Mouse (Mus musculus): Measurements from ENCODE around the gene Nudt14. TPM values are rescaled to one million over a fixed set of nuclear protein-coding genes. Genes with fewer than 3 reads are reported as not detected.

The Nudt14 gene
- total and polyA plus RNA-seq, 2 experiments = 21.2 to 29.3 TPM

GRCm38 (mm10) chr12:112982031-112982430 lies 40.1 kb upstream of the Nudt14 start:
- no peak for DNase-seq (ENCODE audit: extremely low read depth, low read depth, low spot score)
- H3K79me2 ChIP-seq (ENCODE audit: control insufficient read depth, insufficient read depth, low read length) = peaks cover 2% of the 10 kb centered on the region; the same call in 1 of the 2 replicates
- H3K4me1 ChIP-seq (ENCODE audit: control insufficient read depth, insufficient read depth, low read length) = peaks cover 6% of the 10 kb centered on the region
- H3K27ac ChIP-seq (replicated peaks; ENCODE audit: insufficient read depth, low read depth, low read length) = no peak overlapping the region
- H3K36me3 ChIP-seq (ENCODE audit: control insufficient read depth, insufficient read depth, low read length) = peaks cover 18% of the 10 kb centered on the region
- TF ChIP-seq CTCF (IDR thresholded peaks at IDR 0.05; ENCODE audit: low read depth, low read length) = no peak
- no peak for TF ChIP-seq POLR2A (IDR thresholded peaks at IDR 0.05; ENCODE audit: extremely low read depth, insufficient read depth, low read length)
- H3K9ac ChIP-seq (ENCODE audit: low read depth, low read length) = no peak overlapping the region
- no peak overlapping the region for H3K4me3 ChIP-seq (ENCODE audit: insufficient read depth, low read depth, low read length)
- 87% methylated on average over 2 of the region's 2 CpGs for WGBS
- no peaks in the 10 kb centered on the region for H3K27me3 ChIP-seq (ENCODE audit: control insufficient read depth, insufficient read depth, low read length)

- no peaks in the 10 kb centered on the region for H3K27me3 ChIP-seq (ENCODE audit: control insufficient read depth, insufficient read depth, low read length)
- TF ChIP-seq CTCF (IDR thresholded peaks at IDR 0.05; ENCODE audit: low read depth, low read length) = no peak
- no peak for TF ChIP-seq POLR2A (IDR thresholded peaks at IDR 0.05; ENCODE audit: extremely low read depth, insufficient read depth, low read length)
- H3K9ac ChIP-seq (ENCODE audit: low read depth, low read length) = peak overlapping the region; percentile 91
- H3K27ac ChIP-seq (replicated peaks; ENCODE audit: insufficient read depth, low read depth, low read length) = peak overlapping the region; percentile 94
- H3K36me3 ChIP-seq (ENCODE audit: control insufficient read depth, insufficient read depth, low read length) = peaks cover 14% of the 10 kb centered on the region
- DNase-seq (ENCODE audit: extremely low read depth, low read depth, low spot score) = peak; percentile 5
- H3K4me1 ChIP-seq (ENCODE audit: control insufficient read depth, insufficient read depth, low read length) = peaks cover 7% of the 10 kb centered on the region
- H3K79me2 ChIP-seq (ENCODE audit: control insufficient read depth, insufficient read depth, low read length) = no peaks in the 10 kb centered on the region; the same call in 1 of the 2 replicates
- H3K4me3 ChIP-seq (ENCODE audit: insufficient read depth, low read depth, low read length) = peak overlapping the region; percentile 85
- WGBS = 66% methylated on average over 12 of the region's 12 CpGs
These were observed 35.2 kb upstream of the Nudt14 start for GRCm38 (mm10) chr12:112977156-112977555.

GRCm38 (mm10) chr12:112976371-112977073 lies 34.6 kb upstream of the Nudt14 start, which contains the start of gene Btbd6:
TSS of gene Btbd6 (plus strand) at chr12:112976482.
- Histone ChIP-seq H3K4me1 (ENCODE audit: control insufficient read depth, insufficient read depth, low read length) (peaks cover 7% of the 10 kb centered on the region), H3K36me3 (ENCODE audit: control insufficient read depth, insufficient read depth, low read length) (peaks cover 17% of the 10 kb centered on the region), H3K4me3 (ENCODE audit: insufficient read depth, low read depth, low read length) (peak within 1 kb of the TSS; percentile 85), H3K9ac (ENCODE audit: low read depth, low read length) (peak within 1 kb of the TSS; percentile 91), H3K79me2 (ENCODE audit: control insufficient read depth, insufficient read depth, low read length) (no peaks in the 10 kb centered on the region; the same call in 1 of the 2 replicates), H3K27ac (replicated peaks; ENCODE audit: insufficient read depth, low read depth, low read length) (peak within 1 kb of the TSS; percentile 94), H3K27me3 (ENCODE audit: control insufficient read depth, insufficient read depth, low read length) (no peaks in the 10 kb centered on the region)
- TF ChIP-seq CTCF (IDR thresholded peaks at IDR 0.05; ENCODE audit: low read depth, low read length) = peak; percentile 64
- TF ChIP-seq POLR2A (IDR thresholded peaks at IDR 0.05; ENCODE audit: extremely low read depth, insufficient read depth, low read length) = 0 out of 2 replicates have a peak, but pooled peaks have one; percentile 42
- under 1% methylated on average over 80 of the region's 80 CpGs for WGBS
- peak; percentile 74 for DNase-seq (ENCODE audit: extremely low read depth, low read depth, low spot score)

- Histone ChIP-seq H3K79me2 (ENCODE audit: control insufficient read depth, insufficient read depth, low read length) (no peaks in the 10 kb centered on the region), H3K27ac (replicated peaks; ENCODE audit: insufficient read depth, low read depth, low read length) (no peak overlapping the region), H3K9ac (ENCODE audit: low read depth, low read length) (no peak overlapping the region), H3K36me3 (ENCODE audit: control insufficient read depth, insufficient read depth, low read length) (peaks cover 27% of the 10 kb centered on the region), H3K27me3 (ENCODE audit: control insufficient read depth, insufficient read depth, low read length) (no peaks in the 10 kb centered on the region), H3K4me1 (ENCODE audit: control insufficient read depth, insufficient read depth, low read length) (peaks cover 7% of the 10 kb centered on the region), H3K4me3 (ENCODE audit: insufficient read depth, low read depth, low read length) (no peak overlapping the region)
- WGBS = 86% methylated on average over 9 of the region's 9 CpGs
- TF ChIP-seq CTCF (IDR thresholded peaks at IDR 0.05; ENCODE audit: low read depth, low read length) (no peak), POLR2A (IDR thresholded peaks at IDR 0.05; ENCODE audit: extremely low read depth, insufficient read depth, low read length) (no peak)
- no peak for DNase-seq (ENCODE audit: extremely low read depth, low read depth, low spot score)
These were observed 32.8 kb upstream of the Nudt14 start for GRCm38 (mm10) chr12:112974736-112975135.

GRCm38 (mm10) chr12:112969616-112970015 lies 27.7 kb upstream of the Nudt14 start:
- WGBS = 95% methylated on average over 6 of the region's 6 CpGs
- Histone ChIP-seq H3K4me3 (ENCODE audit: insufficient read depth, low read depth, low read length) (no peak overlapping the region), H3K4me1 (ENCODE audit: control insufficient read depth, insufficient read depth, low read length) (no peaks in the 10 kb centered on the region), H3K9ac (ENCODE audit: low read depth, low read length) (no peak overlapping the region), H3K79me2 (ENCODE audit: control insufficient read depth, insufficient read depth, low read length) (no peaks in the 10 kb centered on the region), H3K36me3 (ENCODE audit: control insufficient read depth, insufficient read depth, low read length) (peaks cover 45% of the 10 kb centered on the region), H3K27ac (replicated peaks; ENCODE audit: insufficient read depth, low read depth, low read length) (no peak overlapping the region), H3K27me3 (ENCODE audit: control insufficient read depth, insufficient read depth, low read length) (no peaks in the 10 kb centered on the region)
- TF ChIP-seq CTCF (IDR thresholded peaks at IDR 0.05; ENCODE audit: low read depth, low read length) (no peak), POLR2A (IDR thresholded peaks at IDR 0.05; ENCODE audit: extremely low read depth, insufficient read depth, low read length) (no peak)
- no peak for DNase-seq (ENCODE audit: extremely low read depth, low read depth, low spot score)

DNA sequence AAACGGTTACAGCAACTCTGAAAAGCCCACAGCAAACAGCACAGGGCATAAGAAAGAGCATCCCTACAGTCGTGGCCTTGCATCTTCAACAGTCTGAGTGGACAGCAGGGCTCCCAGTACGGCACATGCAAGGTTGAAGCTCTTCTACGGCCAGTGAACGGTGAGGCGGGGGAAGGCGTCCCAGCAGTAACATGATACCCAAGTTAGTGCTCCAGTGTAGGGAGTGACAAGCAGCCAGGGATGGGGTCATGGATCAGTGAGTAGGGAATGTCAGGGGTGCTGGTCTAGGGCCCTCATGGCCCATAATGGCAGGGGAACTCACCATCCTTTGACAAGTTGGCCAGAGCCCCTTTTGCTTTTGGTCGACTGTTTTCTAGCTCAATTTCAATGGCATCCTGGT lies 27.0 kb upstream of the Nudt14 start:
- Histone ChIP-seq H3K9ac (ENCODE audit: low read depth, low read length) (no peak overlapping the region), H3K27ac (replicated peaks; ENCODE audit: insufficient read depth, low read depth, low read length) (no peak overlapping the region), H3K4me1 (ENCODE audit: control insufficient read depth, insufficient read depth, low read length) (no peaks in the 10 kb centered on the region), H3K79me2 (ENCODE audit: control insufficient read depth, insufficient read depth, low read length) (no peaks in the 10 kb centered on the region), H3K27me3 (ENCODE audit: control insufficient read depth, insufficient read depth, low read length) (no peaks in the 10 kb centered on the region), H3K36me3 (ENCODE audit: control insufficient read depth, insufficient read depth, low read length) (peaks cover 46% of the 10 kb centered on the region), H3K4me3 (ENCODE audit: insufficient read depth, low read depth, low read length) (no peak overlapping the region)
- WGBS = 89% methylated on average over 8 of the region's 8 CpGs
- TF ChIP-seq CTCF (IDR thresholded peaks at IDR 0.05; ENCODE audit: low read depth, low read length) (no peak), POLR2A (IDR thresholded peaks at IDR 0.05; ENCODE audit: extremely low read depth, insufficient read depth, low read length) (no peak)
- no peak for DNase-seq (ENCODE audit: extremely low read depth, low read depth, low spot score)
